Mouse (Mus musculus) liver, embryonic 13.5 days (tissue): ENCODE measurements around the gene Gm17067. TPM values are rescaled to one million over a fixed set of nuclear protein-coding genes. Genes with fewer than 3 reads are reported as not detected.
"Not testable (repeated sequence)": the region's sequence is repeated elsewhere in the genome, so short reads cannot be mapped to it uniquely, and the experiment has no call there.

Experiments
- ATAC-seq: fragments of 200-750 bp; cut with Nextera tagmentation; 2 replicates; pipeline ENCODE4 v1.8.0; 2017; ENCODE audit warnings: low read depth, mild to moderate bottlenecking, moderate number of reproducible peaks, moderate library complexity
- DNase-seq: peaks from one replicate; pipeline ENCODE4 v3.0.0; 2022
- H3K27ac ChIP-seq: fragments of 300-500 bp; sonication (generic); 2 replicates; pipeline ENCODE4 v1.5.1; 2015; ENCODE audit warnings: moderate library complexity, mild to moderate bottlenecking, inconsistent platforms
- H3K27me3 ChIP-seq: fragments of 300-500 bp; sonication (generic); 2 replicates; pipeline ENCODE4 v1.6.1; 2015; ENCODE audit warnings: mild to moderate bottlenecking, inconsistent platforms
- H3K36me3 ChIP-seq: fragments of 300-500 bp; sonication (generic); 2 replicates; pipeline ENCODE4 v1.6.1; 2015; ENCODE audit warnings: mild to moderate bottlenecking, inconsistent platforms
- H3K4me1 ChIP-seq: fragments of 300-500 bp; sonication (generic); replicated peaks from 2 replicates; pipeline ENCODE4 v1.6.1; 2015; ENCODE audit warnings: inconsistent platforms
- H3K4me2 ChIP-seq: fragments of 300-500 bp; sonication (generic); 2 replicates; pipeline ENCODE4 v1.6.1; 2015; ENCODE audit warnings: inconsistent platforms, mild to moderate bottlenecking, moderate library complexity
- H3K4me3 ChIP-seq: fragments of 300-500 bp; sonication (generic); replicated peaks from 2 replicates; pipeline ENCODE4 v1.5.1; 2015; ENCODE audit warnings: mild to moderate bottlenecking, inconsistent platforms
- H3K9ac ChIP-seq: fragments of 300-500 bp; sonication (generic); 2 replicates; pipeline ENCODE4 v1.6.1; 2015; ENCODE audit warnings: mild to moderate bottlenecking, inconsistent platforms
- H3K9me3 ChIP-seq: fragments of 300-500 bp; sonication (generic); replicated peaks from 2 replicates; pipeline ENCODE4 v1.6.1; 2016; ENCODE audit warnings: inconsistent platforms
- WGBS: fragments of 180-500 bp; shearing (Covaris S2); methylation state at CpG from one replicate; pipeline ENCODE4 v1.1.7; 2015; ENCODE audit not compliant: insufficient replicate concordance; 5-methylcytosine and 5-hydroxymethylcytosine counted together
- polyA plus RNA-seq: library from polyadenylated mRNA; unstranded; fragments of >200 nt; fragmentation: Nextera tagmentation; extraction: Ambion mirVana; gene quantifications from 2 replicates; pipeline ENCODE4 v1.2.1, GENCODE M21; 2015

The Gm17067 gene
- polyA plus RNA-seq = not detected in 2 replicates

- 67% methylated on average over 4 of the region's 4 CpGs for WGBS
- not testable (repeated sequence) for H3K4me2 ChIP-seq, H3K9me3 ChIP-seq, H3K27ac ChIP-seq, ATAC-seq, H3K36me3 ChIP-seq, H3K4me3 ChIP-seq, DNase-seq, H3K9ac ChIP-seq, H3K4me1 ChIP-seq, H3K27me3 ChIP-seq
These were observed at the start of gene Gm17067 for GRCm38 (mm10) chr7:42726917-42727316. TSS of gene Gm17067 (minus strand) at chr7:42727017.

GRCm38 (mm10) chr7:42749836-42750235, 23.0 kb upstream of the Gm17067 start:
- Histone ChIP-seq H3K36me3 (no peaks in the 10 kb centered on the region), H3K4me1 (no peaks in the 10 kb centered on the region), H3K4me2 (no peak overlapping the region), H3K4me3 (no peak overlapping the region), H3K9me3 (peaks cover 4% of the 10 kb centered on the region; the same call in 1 of the 2 replicates), H3K27ac (no peak overlapping the region), H3K27me3 (no peaks in the 10 kb centered on the region), H3K9ac (no peak overlapping the region)
- ATAC-seq = no peak
- 42% methylated on average over 20 of the region's 20 CpGs for WGBS
- no peak for DNase-seq

- H3K4me2 ChIP-seq = no peak overlapping the region
- WGBS = 76% methylated on average over 10 of the region's 10 CpGs
- no peak overlapping the region for H3K27ac ChIP-seq
- H3K9ac ChIP-seq = no peak overlapping the region
- DNase-seq (no peak), ATAC-seq (no peak)
- H3K9me3 ChIP-seq = no peaks in the 10 kb centered on the region
- no peaks in the 10 kb centered on the region for H3K27me3 ChIP-seq
- H3K4me1 ChIP-seq = no peaks in the 10 kb centered on the region
- H3K36me3 ChIP-seq = no peaks in the 10 kb centered on the region
- no peak overlapping the region for H3K4me3 ChIP-seq
These were observed 11.9 kb upstream of the Gm17067 start for GRCm38 (mm10) chr7:42738536-42739210.

- not testable (repeated sequence) for DNase-seq, H3K27ac ChIP-seq, ATAC-seq, H3K36me3 ChIP-seq, H3K9me3 ChIP-seq, H3K4me1 ChIP-seq, H3K27me3 ChIP-seq
- Histone ChIP-seq H3K9ac (peak overlapping the region; percentile 71), H3K4me3 (peak overlapping the region; percentile 66), H3K4me2 (peak overlapping the region; percentile 65)
- 1% methylated on average over 4 of the region's 4 CpGs for WGBS
These were observed 33.6 kb downstream of the Gm17067 start for GRCm38 (mm10) chr7:42693251-42693650.

- peak; percentile 78 for DNase-seq
- not testable (repeated sequence) for H3K27ac ChIP-seq
These were observed 34.3 kb downstream of the Gm17067 start, which contains the start of gene Zfp975 for GRCm38 (mm10) chr7:42692362-42693158. TSS of gene Zfp975 (minus strand) at chr7:42692742.

GRCm38 (mm10) chr7:42680081-42680480, 46.7 kb downstream of the Gm17067 start:
- H3K9me3 ChIP-seq, H3K9ac ChIP-seq, ATAC-seq, H3K36me3 ChIP-seq, H3K27ac ChIP-seq, DNase-seq, H3K4me2 ChIP-seq, H3K4me1 ChIP-seq, H3K27me3 ChIP-seq, H3K4me3 ChIP-seq: not testable (repeated sequence)
- 71% methylated on average over 6 of the region's 6 CpGs for WGBS

More at GRCm38 (mm10) chr7:42692362-42693158, 34.3 kb downstream of the Gm17067 start, which contains the start of gene Zfp975:
- H3K27me3 ChIP-seq, H3K4me1 ChIP-seq, H3K36me3 ChIP-seq, H3K9me3 ChIP-seq: not testable (repeated sequence)
- WGBS = under 1% methylated on average over 23 of the region's 23 CpGs
- Histone ChIP-seq H3K4me2 (peak within 1 kb of the TSS; percentile 65), H3K9ac (peak within 1 kb of the TSS; percentile 71), H3K4me3 (peak within 1 kb of the TSS; percentile 66)
- peak; percentile 100 for ATAC-seq

- H3K9me3 ChIP-seq, H3K27me3 ChIP-seq, H3K36me3 ChIP-seq, H3K9ac ChIP-seq, H3K4me3 ChIP-seq, ATAC-seq, H3K27ac ChIP-seq, H3K4me2 ChIP-seq, DNase-seq, H3K4me1 ChIP-seq: not testable (repeated sequence)
These were observed 47.2 kb downstream of the Gm17067 start for GRCm38 (mm10) chr7:42679646-42680045.

- H3K9me3 ChIP-seq, DNase-seq, H3K27ac ChIP-seq, H3K4me1 ChIP-seq, ATAC-seq, H3K27me3 ChIP-seq, H3K4me3 ChIP-seq, H3K4me2 ChIP-seq, H3K9ac ChIP-seq, H3K36me3 ChIP-seq: not testable (repeated sequence)
- 55% methylated on average over 5 of the region's 5 CpGs for WGBS
These were observed 66.7 kb downstream of the Gm17067 start for GRCm38 (mm10) chr7:42660140-42660539.

Other genes starting within 250 kb of the Gm17067 start
- 3.6 and 4.5 TPM in 2 replicates for gene Zfp141, start 221.3 kb downstream of the Gm17067 start, polyA plus RNA-seq
- gene Gm21028, start 148.4 kb downstream of the Gm17067 start, polyA plus RNA-seq = not detected in 2 replicates
- gene Zfp977, start 134.5 kb downstream of the Gm17067 start, polyA plus RNA-seq = 0.22 and 0.28 TPM in 2 replicates
- gene Zfp976, start 84.4 kb downstream of the Gm17067 start, polyA plus RNA-seq = 1.1 and 1.7 TPM in 2 replicates
- gene Zfp975, start 34.3 kb downstream of the Gm17067 start, polyA plus RNA-seq = 2.1 and 2.6 TPM in 2 replicates
- gene Vmn2r62, start 66.5 kb upstream of the Gm17067 start, polyA plus RNA-seq = not detected in 2 replicates
- not detected in 2 replicates for gene Gm2381, start 140.2 kb upstream of the Gm17067 start, polyA plus RNA-seq
- not detected in 2 replicates for gene Vmn2r63, start 206.8 kb upstream of the Gm17067 start, polyA plus RNA-seq